Mouse (Mus musculus): ENCODE measurements at regions not wholly inside any gene's neighbourhood (a gene's known extent, or its start where the extent isn't known, plus 50 kb on each side); places are given as distances from the start of the nearest gene placed in this dataset.
"Not testable (repeated sequence)": the region's sequence is repeated elsewhere in the genome, so short reads cannot be mapped to it uniquely, and the experiment has no call there.

GRCm38 (mm10) chr8:51409123-51409522, 2102.4 kb upstream of the Aga start:
- DNase-seq (ENCODE audit: low spot score): no peak

- DNase-seq (ENCODE audit: low spot score): no peak
These were observed 2083.1 kb upstream of the Aga start for GRCm38 (mm10) chr8:51428443-51428842.

GRCm38 (mm10) chr8:51428851-51429250, 2082.7 kb upstream of the Aga start:
- DNase-seq (ENCODE audit: low spot score): no peak

- DNase-seq (ENCODE audit: low spot score): no peak
These were observed 2063.9 kb upstream of the Aga start for GRCm38 (mm10) chr8:51447636-51448035.

- no peak for DNase-seq (ENCODE audit: low spot score)
These were observed 2062.9 kb upstream of the Aga start for GRCm38 (mm10) chr8:51448600-51448999.

DNA sequence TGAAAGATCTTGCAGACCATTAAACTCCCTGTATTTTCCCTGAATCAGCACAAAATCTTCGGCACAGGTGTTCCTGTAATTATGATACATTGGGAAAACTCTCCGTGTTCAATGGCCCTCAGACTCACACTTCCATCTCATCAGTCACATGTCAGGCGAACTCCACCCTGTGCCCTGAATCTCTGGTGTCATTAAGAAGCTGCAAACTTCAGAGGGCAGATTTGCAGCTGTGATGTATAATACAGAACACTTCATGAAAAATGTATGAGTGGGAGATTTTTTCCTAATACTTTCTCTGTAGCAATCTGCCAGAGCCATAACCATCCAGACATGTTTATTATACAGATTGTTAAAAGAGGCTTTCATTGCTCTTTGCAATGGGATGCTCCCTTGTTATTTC, 2032.1 kb upstream of the Aga start:
- DNase-seq (ENCODE audit: low spot score): no peak

- DNase-seq (ENCODE audit: low spot score): no peak
These were observed 2009.0 kb upstream of the Aga start for GRCm38 (mm10) chr8:51502567-51502966.

DNA sequence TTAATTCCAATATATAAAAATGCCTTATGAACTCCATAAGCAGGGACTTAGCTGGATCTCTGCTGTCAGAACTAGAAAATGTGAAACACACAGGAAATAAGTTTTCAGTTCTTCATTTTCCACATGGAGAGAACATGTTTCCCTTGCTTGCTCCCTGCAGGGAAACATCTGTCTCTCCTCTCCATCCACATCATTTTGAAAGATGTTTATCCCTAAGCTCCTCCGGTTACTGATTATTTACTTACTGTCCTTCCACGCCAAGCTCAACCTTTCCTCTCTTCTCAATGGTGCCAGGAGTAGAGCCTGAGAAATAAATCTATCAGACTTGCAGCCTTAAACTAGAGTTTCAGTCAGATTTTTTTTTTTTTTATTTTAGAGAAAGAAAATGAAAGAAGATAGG, 1988.4 kb upstream of the Aga start:
- peak; percentile 10 for DNase-seq (ENCODE audit: low spot score)

GRCm38 (mm10) chr8:51553118-51553517, 1958.4 kb upstream of the Aga start:
- DNase-seq (ENCODE audit: low spot score): not testable (repeated sequence)

Data from lung, postnatal 25 days (tissue).